Mouse (Mus musculus) splenic B cell, adult 2 months (primary cell): Measurements from ENCODE around the gene Gm49392.
"Not testable (repeated sequence)": the region's sequence is repeated elsewhere in the genome, so short reads cannot be mapped to it uniquely, and the experiment has no call there.

ENCODE experiments used
- DNase-seq: peaks from one replicate; pipeline ENCODE4 v3.0.0-alpha.2; 2011; ENCODE audit warnings: low read depth, low spot score
- H3K27me3 ChIP-seq: 2 replicates; pipeline ENCODE4 v1.6.1; 2012; ENCODE audit warnings: mild to moderate bottlenecking, low read length, moderate library complexity, mixed read lengths; ENCODE audit not compliant: control insufficient read depth, poor library complexity, insufficient read depth, severe bottlenecking
- H3K36me3 ChIP-seq: 2 replicates; pipeline ENCODE4 v1.6.1; 2012; ENCODE audit warnings: mild to moderate bottlenecking, low read length, moderate library complexity, mixed read lengths; ENCODE audit not compliant: control insufficient read depth, poor library complexity, insufficient read depth, severe bottlenecking

Gm49392 gene

DNA sequence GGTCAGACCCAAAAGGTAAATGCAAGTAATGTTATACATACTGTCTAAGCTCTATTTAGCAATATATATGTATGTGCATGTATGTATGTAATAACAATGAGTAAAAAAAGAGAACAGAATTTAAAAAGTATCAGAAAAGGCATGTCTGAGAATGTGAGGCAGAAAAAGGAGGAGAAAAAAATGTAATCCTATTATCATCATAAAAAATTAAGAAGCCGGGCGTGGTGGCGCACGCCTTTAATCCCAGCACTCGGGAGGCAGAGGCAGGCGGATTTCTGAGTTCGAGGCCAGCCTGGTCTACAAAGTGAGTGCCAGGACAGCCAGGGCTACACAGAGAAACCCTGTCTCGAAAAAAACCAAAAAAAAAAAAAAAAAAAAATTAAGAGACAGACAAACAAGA is at the start of gene Gm49392:
Gene Gm49392 (minus strand): TSS at position 101 of the 400 bp plus-strand sequence.
- H3K27me3 ChIP-seq, H3K36me3 ChIP-seq, DNase-seq: not testable (repeated sequence)

DNA sequence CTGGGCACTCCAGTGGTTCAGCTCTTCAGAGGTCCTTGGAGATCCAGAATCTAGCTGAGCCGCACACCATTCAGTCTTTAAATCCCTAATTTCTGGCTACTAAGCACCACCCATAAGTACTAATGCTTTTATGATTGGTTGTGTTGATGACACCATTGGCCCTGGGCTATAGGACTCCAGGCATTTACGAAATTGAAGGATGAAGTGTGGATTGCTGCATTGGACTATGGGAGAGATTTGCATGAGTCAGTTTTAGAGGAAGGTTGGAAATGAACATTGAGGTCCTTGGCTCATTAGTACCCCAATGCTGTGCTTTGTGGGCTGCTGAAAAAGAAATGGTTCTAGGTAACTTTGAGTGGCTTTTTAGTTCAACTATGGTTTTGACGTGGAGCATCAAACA is 45.2 kb upstream of the Gm49392 start, which contains the start of gene Tpbpa:
Gene Tpbpa (minus strand): TSS at position 101 of the 400 bp plus-strand sequence.
- not testable (repeated sequence) for H3K27me3 ChIP-seq, DNase-seq, H3K36me3 ChIP-seq

DNA sequence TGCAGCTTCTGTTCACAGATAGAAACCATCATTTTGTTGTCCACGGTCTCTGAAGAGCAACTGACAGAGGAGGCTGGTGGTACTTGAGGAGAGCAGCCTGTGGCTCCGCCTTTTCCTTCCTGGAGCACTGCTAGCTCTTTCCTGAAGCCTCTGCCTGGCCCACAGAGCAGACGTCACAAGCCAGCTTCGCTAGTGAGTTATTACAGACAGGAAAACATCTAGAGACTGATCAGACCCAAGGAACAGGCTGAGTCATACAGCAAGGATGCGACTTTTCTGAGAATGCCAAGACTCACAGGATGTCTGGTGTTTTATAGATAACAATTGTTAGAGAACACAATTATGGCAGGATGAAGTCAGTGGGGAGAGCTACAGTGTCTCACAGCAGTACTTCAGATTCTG is 39.8 kb upstream of the Gm49392 start, which contains the start of the genes Gm49391 and Ctla2a:
Gene Gm49391 (minus strand): TSS at position 72 of the 402 bp plus-strand sequence.
Gene Ctla2a (minus strand): TSS at position 126 of the 402 bp plus-strand sequence.
- Histone ChIP-seq H3K27me3 (no peaks in the 10 kb centered on the region), H3K36me3 (no peaks in the 10 kb centered on the region)
- DNase-seq: no peak

DNA sequence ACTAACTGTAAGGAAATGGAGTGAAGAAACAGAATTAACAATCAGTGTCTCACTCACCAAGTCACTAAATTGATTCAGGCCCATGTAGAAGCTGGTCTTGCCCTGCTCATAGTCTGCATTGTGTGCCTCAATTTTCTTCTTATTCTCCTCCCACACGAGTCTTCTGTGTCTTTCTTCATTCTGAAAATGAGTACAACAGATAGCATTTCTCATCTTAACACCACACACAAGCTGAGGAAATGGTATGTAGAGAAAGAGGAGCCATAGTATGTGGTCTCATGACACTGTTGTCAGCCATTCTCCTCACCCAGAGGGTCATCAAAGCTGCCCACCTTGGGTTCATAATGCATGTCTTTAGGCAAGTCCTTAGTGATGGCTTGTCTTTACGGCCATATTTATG is 38.8 kb upstream of the Gm49392 start, which contains the start of gene Gm49393:
Gene Gm49393 (minus strand): TSS at position 101 of the 400 bp plus-strand sequence.
- not testable (repeated sequence) for H3K27me3 ChIP-seq, H3K36me3 ChIP-seq, DNase-seq

DNA sequence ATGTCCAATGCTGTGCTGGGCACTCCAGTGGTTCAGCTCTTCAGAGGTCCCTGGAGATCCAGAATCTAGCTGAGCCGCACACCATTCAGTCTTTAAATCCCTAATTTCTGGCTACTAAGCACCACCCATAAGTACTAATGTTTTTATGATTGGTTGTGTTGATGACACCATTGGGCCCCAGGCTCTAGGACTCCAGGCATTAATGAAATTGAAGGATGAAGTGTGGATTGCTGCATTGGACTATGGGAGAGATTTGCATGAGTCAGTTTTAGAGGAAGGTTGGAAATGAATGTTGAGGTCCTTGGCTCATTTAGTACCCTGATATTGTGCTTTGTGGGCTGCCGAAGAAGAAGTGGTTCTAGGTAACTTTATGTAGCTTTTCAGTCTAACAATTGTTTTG is 8.1 kb upstream of the Gm49392 start, which contains the start of gene Tpbpb:
Gene Tpbpb (minus strand): TSS at position 101 of the 400 bp plus-strand sequence.
- DNase-seq, H3K36me3 ChIP-seq, H3K27me3 ChIP-seq: not testable (repeated sequence)

DNA sequence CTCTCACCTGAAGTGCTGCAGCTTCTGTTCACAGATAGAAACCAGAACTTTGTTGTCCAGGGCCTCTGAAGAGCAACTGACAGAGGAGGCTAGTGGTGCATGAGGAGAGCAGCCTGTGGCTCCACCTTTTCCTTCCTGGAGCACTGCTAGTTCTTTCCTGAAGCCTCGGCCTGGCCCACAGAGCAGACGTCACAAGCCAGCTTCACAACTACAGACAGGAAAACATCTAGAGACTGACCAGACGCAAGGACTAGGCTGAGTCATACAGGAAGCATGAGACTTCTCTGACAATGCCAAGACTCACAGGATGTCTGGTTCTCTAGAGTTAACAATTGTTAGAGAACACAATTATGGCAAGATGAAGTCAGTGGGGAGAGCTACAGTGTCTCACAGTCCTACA is 634 bp upstream of the Gm49392 start, which contains the start of gene Ctla2b:
Gene Ctla2b (minus strand): TSS at position 120 of the 400 bp plus-strand sequence.
- no peaks in the 10 kb centered on the region for H3K27me3 ChIP-seq
- no peak for DNase-seq
- no peaks in the 10 kb centered on the region for H3K36me3 ChIP-seq

DNA sequence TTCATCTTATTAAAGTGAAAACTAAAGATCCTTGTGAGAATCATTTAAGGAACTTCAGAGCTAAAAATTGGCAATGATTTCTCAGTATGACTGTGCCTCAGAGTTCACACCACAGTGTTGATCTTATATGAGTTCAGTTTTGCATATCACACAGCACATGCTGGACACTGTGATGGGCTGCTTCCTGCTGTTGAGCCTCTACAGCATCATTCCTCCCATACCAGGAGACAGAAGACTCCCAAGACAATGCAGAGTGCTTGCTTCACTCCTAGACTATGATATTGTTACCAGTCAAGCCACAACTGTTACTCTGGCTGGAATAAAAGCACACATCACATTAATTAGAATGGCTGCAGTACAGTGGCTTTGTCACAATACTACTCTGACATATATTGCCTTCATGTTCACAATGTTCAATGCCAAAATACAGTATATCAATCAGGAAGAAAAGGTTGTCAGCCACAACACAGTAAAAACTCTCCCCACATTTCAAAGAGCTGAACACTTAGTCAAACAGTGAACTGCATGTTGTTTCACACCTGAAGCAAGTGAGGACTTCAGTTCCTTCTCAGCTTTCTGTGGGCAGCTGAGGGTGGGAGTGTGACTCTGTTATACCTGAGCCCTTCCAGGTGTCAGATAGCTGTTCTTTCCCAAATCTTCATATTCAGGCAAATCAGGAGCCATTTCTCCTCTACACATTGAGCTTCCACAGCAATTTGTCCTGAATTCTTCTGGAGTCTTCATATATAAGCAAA is 1.1 kb downstream of the Gm49392 start:
- no peaks in the 10 kb centered on the region for H3K36me3 ChIP-seq
- no peaks in the 10 kb centered on the region for H3K27me3 ChIP-seq
- DNase-seq: no peak

DNA sequence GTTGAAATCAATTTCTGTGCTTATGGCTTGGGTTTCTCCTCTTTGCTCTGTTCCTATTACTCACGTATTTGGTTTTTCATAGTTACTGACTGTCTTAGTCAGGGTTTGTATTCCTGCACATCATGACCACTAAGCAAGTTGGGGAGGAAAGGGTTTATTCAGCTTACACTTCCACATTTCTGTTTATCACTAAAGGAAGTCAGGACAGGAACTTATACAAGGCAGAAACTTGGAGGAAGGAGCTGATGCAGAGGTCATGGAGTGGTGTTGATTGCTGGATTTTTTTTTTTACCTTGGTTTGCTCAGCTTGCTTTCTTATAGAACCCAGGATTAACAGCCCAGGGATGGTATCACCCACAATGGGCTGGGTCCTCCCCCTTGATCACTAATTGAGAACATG is 4.4 kb downstream of the Gm49392 start:
- Histone ChIP-seq H3K27me3 (no peaks in the 10 kb centered on the region), H3K36me3 (no peaks in the 10 kb centered on the region)
- DNase-seq: no peak

DNA sequence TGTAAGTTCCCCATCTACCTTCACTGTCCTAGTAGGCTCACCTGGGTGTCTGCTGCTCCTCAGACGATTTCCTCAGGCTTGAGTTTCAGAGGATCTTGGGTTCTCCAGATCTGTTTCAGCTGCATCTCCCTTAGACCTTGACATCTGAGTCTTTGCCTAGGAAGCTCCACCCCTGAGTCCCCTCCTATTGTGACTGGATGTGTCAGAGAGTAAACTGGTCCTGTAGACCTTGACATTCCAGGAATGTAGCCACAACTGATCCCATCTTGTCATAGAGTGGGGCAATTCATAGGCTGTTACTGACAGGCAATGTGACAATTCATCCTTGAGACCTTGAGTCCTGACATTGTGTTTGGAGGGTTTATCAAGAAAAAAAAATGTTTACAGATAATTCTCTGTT is 32.4 kb downstream of the Gm49392 start, which contains the start of gene 4930486L24Rik:
Gene 4930486L24Rik (minus strand): TSS at position 195 of the 400 bp plus-strand sequence.
- H3K27me3 ChIP-seq: no peaks in the 10 kb centered on the region
- no peaks in the 10 kb centered on the region for H3K36me3 ChIP-seq
- no peak for DNase-seq

DNA sequence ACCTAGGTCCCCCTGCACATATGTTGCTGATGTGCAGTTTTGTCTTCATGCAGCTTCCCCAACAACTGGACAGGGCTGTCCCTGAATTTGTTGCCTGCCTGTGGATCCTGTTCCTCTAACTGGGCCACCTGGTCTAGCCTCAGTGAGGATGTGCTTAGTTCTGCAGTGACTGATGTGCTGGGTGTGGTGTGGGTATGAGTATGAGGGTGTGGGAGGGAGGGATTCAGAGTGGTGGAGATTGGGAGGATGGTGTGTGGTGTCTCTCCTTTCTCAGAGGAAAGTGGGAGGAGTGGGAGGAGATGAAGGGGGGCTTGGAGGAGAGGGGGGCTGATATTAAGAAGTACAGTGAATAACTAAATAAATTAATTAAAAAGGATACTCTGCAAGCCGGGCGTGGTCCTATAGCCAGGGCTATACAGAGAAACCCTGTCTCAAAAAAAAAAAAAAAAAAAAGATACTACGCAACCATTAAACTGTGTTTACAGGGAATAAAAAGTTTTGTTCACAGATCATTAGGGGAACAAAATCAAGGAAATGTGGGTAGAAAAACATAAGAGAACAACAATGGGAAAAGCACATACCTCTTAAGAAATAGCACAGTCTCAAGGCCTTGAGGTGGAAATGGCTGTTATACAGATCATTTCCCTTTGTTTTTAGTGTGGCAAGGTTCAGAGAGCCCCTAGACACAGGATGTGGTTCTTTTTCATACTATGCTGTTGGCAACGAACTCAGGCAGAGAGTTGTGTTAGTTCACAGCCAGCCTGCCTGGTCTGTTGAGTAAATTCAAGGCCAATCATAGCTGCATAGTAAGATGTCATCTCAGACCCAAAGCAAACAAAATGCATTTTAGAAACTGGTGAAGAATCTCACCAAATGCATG is 48.2 kb downstream of the Gm49392 start:
- no peak for DNase-seq
- no peaks in the 10 kb centered on the region for H3K27me3 ChIP-seq

DNA sequence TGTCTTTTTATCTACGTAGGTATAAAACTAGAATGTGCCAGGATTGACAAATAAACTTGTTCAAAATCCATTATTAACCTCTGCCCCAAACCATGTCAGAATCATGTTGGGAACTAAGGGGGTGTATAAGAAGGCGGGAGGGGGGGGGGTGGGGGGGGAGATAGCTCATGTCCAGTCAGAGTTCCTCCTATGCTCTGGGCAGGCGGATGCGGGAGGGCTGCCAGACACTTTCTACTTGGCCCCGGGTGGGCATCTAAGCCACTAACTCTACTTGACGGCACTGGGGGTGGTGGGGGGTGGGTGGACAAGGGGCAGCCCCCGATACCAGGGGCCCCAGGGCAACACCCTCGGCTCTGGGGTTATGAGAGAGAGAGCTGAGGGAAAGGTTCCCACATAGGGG is 53.5 kb downstream of the Gm49392 start:
- Histone ChIP-seq H3K36me3 (no peaks in the 10 kb centered on the region), H3K27me3 (no peaks in the 10 kb centered on the region)
- DNase-seq: no peak

More for the DNA sequence above, 48.2 kb downstream of the Gm49392 start:
- no peaks in the 10 kb centered on the region for H3K36me3 ChIP-seq

DNA sequence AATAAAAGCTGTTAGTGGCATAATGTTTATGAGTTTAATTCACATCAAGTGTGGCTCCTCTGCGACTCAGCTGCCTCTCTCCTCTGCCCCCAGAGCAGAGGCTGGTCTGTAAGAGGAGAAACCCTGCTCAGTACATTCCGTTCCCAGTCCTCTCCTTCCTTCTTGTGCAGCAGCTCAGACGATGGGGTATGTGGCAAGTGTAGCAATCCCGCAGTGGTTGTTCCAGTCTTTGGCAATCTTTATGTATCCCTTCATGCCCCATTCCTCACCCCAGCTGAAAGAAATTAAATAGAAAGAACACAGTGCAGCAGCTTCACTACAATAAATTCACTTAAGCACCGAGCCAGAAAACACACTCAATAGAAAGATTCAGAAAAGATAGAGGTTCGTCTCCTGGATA is 54.0 kb downstream of the Gm49392 start:
- no peak for DNase-seq
- Histone ChIP-seq H3K36me3 (no peaks in the 10 kb centered on the region), H3K27me3 (no peaks in the 10 kb centered on the region)

DNA sequence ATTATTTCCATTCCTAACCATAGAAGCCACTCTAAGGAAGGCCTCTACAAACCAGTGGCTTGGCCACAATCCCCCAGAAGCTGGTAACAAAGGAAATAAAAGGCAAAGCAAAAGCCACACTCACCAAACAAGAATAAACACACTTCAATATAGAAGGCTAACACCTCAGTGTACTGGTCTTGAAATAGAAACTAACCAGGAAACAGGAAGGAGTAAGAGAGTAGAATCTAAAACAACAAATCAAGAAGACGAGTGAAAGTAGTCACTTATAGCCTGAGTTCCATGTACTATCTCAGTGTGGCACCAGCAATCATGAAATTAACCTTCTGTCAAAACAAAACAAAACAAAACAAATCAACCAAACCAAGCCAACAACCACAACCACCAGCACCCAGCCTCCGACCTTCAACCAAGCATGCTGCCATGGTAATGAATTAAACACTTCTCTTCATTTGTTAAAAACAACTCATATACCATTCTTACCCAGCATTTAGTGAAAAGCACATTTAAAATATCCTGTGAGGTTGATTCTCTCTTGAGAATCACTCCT is 57.3 kb downstream of the Gm49392 start:
- H3K36me3 ChIP-seq: no peaks in the 10 kb centered on the region
- H3K27me3 ChIP-seq: no peaks in the 10 kb centered on the region
- DNase-seq: no peak

DNA sequence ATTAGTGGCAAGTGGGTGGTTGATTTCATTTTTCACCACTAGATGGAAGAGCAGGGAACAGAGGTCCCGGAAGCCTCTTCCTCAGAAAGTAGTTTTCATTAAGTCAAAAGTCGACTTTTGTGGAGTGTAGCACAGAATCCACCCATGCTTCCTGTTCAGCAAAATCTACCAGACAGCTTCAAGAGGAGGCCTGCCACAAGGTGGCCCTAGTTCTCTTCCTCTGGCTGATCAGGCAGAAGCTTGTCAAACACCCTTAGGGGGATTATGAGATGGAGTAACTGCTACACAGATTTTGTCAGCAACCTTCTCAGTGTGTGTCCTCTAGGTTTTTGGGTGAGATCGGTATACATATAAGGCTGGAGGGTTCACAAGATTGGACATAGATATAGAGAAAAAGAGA is 70.6 kb downstream of the Gm49392 start:
- Histone ChIP-seq H3K36me3 (no peaks in the 10 kb centered on the region), H3K27me3 (no peaks in the 10 kb centered on the region)
- no peak for DNase-seq
